Mouse (Mus musculus) heart, embryonic 11.5 days (tissue): ENCODE measurements around the gene Crabp2. TPM values are rescaled to one million over a fixed set of nuclear protein-coding genes. Genes with fewer than 3 reads are reported as not detected.
A peak's percentile ranks its signal among the peaks of the same experiment; 100 is the strongest.

Source experiments
- ATAC-seq: fragments of 200-750 bp; cut with Nextera tagmentation; replicated peaks from 2 replicates; pipeline ENCODE4 v1.8.0; 2017; ENCODE audit warnings: moderate library complexity; ENCODE audit not compliant: insufficient number of reproducible peaks, low FRiP score, low TSS enrichment
- H3K27ac ChIP-seq: fragments of 300-500 bp; sonication (generic); 2 replicates; pipeline ENCODE4 v1.5.1; 2014; ENCODE audit warnings: mild to moderate bottlenecking, low read depth, low read length
- H3K27me3 ChIP-seq: fragments of 300-500 bp; sonication (generic); 2 replicates; pipeline ENCODE4 v1.6.1; 2014; ENCODE audit warnings: mild to moderate bottlenecking, low read length, mixed read lengths; ENCODE audit not compliant: control insufficient read depth, insufficient read depth
- H3K36me3 ChIP-seq: fragments of 300-500 bp; sonication (generic); 2 replicates; pipeline ENCODE4 v1.6.1; 2014; ENCODE audit warnings: mild to moderate bottlenecking, low read length, moderate library complexity, mixed read lengths; ENCODE audit not compliant: control insufficient read depth, insufficient read depth
- H3K4me1 ChIP-seq: fragments of 300-500 bp; sonication (generic); 2 replicates; pipeline ENCODE4 v1.6.1; 2014; ENCODE audit warnings: low read length; ENCODE audit not compliant: control insufficient read depth, insufficient read depth
- H3K4me2 ChIP-seq: fragments of 300-500 bp; sonication (generic); 2 replicates; pipeline ENCODE4 v1.6.1; 2014; ENCODE audit warnings: mild to moderate bottlenecking, moderate library complexity
- H3K4me3 ChIP-seq: fragments of 300-500 bp; sonication (generic); 2 replicates; pipeline ENCODE4 v1.5.1; 2014; ENCODE audit warnings: low read depth, low read length
- H3K9ac ChIP-seq: fragments of 300-500 bp; sonication (generic); 2 replicates; pipeline ENCODE4 v1.6.1; 2014; ENCODE audit warnings: mild to moderate bottlenecking, low read depth, low read length, moderate library complexity
- H3K9me3 ChIP-seq: fragments of 300-500 bp; sonication (generic); replicated peaks from 2 replicates; pipeline ENCODE4 v1.6.1; 2016; ENCODE audit warnings: low read length; ENCODE audit not compliant: control insufficient read depth
- WGBS: fragments of 180-500 bp; shearing (Covaris S2); extraction: QIAGEN DNeasy Blood & Tissue Kit; methylation state at CpG from one replicate; pipeline ENCODE4 v1.1.7; 2014; ENCODE audit not compliant: insufficient replicate concordance; 5-methylcytosine and 5-hydroxymethylcytosine counted together
- polyA plus RNA-seq: library from polyadenylated mRNA; unstranded; fragments of >200 nt; fragmentation: Nextera tagmentation; extraction: Ambion mirVana; gene quantifications from 2 replicates; pipeline ENCODE4 v1.2.1, GENCODE M21; 2014

The Crabp2 gene
- polyA plus RNA-seq, 1 experiment from 2014 or later, result 25.1 TPM

DNA sequence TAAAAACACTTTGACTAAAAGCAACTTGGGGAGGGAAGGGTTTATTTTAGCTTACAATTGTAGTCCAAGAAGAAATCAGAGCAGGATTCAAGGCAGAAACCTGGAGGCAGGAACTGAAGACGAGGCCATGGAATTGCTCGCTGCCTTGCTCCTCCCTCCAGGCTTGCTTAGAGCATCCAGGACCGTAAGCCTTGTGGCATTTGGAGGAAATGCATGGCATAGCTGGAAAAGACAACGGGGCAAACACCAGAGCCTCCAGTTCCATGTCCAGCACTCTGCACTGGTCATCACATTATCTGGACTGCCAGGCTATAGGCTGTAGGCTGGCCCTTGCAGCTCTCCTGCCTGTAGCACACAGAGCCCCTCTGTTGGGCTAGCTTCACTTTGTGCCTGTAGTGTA is 14.0 kb upstream of the Crabp2 start:
- Histone ChIP-seq H3K27me3 (no peaks in the 10 kb centered on the region), H3K4me1 (peaks cover 7% of the 10 kb centered on the region), H3K27ac (no peak overlapping the region), H3K4me2 (no peak overlapping the region), H3K9ac (no peak overlapping the region), H3K4me3 (no peak overlapping the region), H3K9me3 (no peaks in the 10 kb centered on the region), H3K36me3 (peaks cover 22% of the 10 kb centered on the region)
- no peak for ATAC-seq
- WGBS, result 68% methylated on average over 4 of the region's 4 CpGs

DNA sequence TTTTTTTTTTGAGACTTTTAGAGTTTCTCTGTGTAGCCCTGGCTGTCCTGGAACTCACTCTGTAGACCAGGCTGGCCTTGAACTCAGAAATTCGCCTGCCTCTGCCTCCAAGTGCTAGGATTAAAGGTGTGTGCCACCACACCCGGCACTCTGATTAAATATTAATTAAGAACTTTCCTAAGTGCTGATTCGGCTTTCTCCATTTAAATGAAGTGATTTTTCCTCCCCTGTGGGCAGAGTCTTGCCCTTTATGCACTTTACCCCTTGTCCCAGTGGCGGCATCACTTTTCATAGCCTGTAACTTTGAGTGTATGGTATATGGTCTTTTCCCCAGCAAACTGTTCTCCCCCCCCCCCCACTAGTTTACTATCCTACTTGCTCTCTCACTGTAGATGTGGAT is 13.3 kb upstream of the Crabp2 start:
- H3K4me1 ChIP-seq, result peaks cover 7% of the 10 kb centered on the region
- no peaks in the 10 kb centered on the region for H3K27me3 ChIP-seq
- H3K27ac ChIP-seq, result no peak overlapping the region
- ATAC-seq, result no peak
- no peak overlapping the region for H3K9ac ChIP-seq
- no peak overlapping the region for H3K4me3 ChIP-seq
- H3K9me3 ChIP-seq, result no peaks in the 10 kb centered on the region
- no peak overlapping the region for H3K4me2 ChIP-seq
- peaks cover 26% of the 10 kb centered on the region for H3K36me3 ChIP-seq
- 81% methylated on average over 4 of the region's 4 CpGs for WGBS

DNA sequence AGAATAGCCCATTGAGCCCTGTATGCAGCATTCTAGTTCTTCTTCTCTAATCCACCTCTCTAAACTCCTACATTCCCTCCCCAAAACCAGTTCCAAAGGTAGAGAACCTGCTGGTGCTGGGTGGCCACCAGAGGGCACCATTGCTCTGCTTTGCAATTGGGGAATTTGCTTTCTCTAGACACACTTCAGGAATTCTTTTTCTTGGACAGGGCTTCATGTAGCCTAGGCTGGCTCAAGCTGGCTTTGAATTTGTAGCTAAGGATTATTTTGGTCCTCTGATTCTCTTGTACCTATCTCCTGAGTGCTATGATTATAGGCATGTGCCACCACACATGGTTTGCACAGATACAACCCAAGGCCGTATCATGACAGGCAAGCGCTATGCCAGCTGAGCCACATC is 12.7 kb upstream of the Crabp2 start:
- Histone ChIP-seq H3K4me2 (no peak overlapping the region), H3K4me3 (no peak overlapping the region), H3K9ac (no peak overlapping the region), H3K9me3 (no peaks in the 10 kb centered on the region), H3K36me3 (peaks cover 30% of the 10 kb centered on the region), H3K4me1 (peaks cover 7% of the 10 kb centered on the region), H3K27ac (no peak overlapping the region), H3K27me3 (no peaks in the 10 kb centered on the region)
- 95% methylated on average over 2 of the region's 2 CpGs for WGBS
- no peak for ATAC-seq

- 77% methylated on average over 5 of the region's 5 CpGs for WGBS
- ATAC-seq, result no peak
- H3K4me2 ChIP-seq, result no peak overlapping the region
These were observed 7.9 kb upstream of the Crabp2 start for GRCm38 (mm10) chr3:87940611-87941010.

DNA sequence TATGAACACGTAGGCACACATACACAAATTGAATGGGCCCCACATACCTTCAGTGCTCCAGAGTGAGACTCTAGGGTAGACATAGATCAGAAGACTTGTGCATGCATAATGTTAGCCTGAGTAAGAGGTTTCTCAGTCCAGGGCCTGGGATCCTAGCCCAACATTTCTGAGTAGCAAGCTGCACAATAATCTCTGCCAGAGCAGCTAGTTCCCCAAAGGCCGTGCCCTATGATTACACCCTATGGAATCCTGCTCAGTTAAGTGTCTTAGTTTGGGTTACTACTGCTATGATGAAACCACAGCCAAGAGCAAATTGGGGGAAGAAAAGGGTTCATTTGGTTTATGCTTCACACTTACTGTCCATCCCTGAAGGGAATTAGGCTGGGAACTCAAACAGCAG is 6.0 kb upstream of the Crabp2 start:
- Histone ChIP-seq H3K27me3 (peaks cover 14% of the 10 kb centered on the region; the same call in 1 of the 2 replicates), H3K27ac (no peak overlapping the region), H3K9ac (no peak overlapping the region), H3K36me3 (peaks cover 28% of the 10 kb centered on the region), H3K4me1 (peaks cover 16% of the 10 kb centered on the region), H3K9me3 (no peaks in the 10 kb centered on the region), H3K4me2 (no peak overlapping the region), H3K4me3 (no peak overlapping the region)
- 96% methylated on average over 2 of the region's 2 CpGs for WGBS
- ATAC-seq, result no peak

More at GRCm38 (mm10) chr3:87940611-87941010, 7.9 kb upstream of the Crabp2 start:
- Histone ChIP-seq H3K4me3 (no peak overlapping the region), H3K27ac (no peak overlapping the region), H3K36me3 (peaks cover 28% of the 10 kb centered on the region), H3K27me3 (peaks cover under 1% of the 10 kb centered on the region; the same call in 1 of the 2 replicates), H3K9me3 (no peaks in the 10 kb centered on the region), H3K4me1 (peaks cover 9% of the 10 kb centered on the region), H3K9ac (no peak overlapping the region)

DNA sequence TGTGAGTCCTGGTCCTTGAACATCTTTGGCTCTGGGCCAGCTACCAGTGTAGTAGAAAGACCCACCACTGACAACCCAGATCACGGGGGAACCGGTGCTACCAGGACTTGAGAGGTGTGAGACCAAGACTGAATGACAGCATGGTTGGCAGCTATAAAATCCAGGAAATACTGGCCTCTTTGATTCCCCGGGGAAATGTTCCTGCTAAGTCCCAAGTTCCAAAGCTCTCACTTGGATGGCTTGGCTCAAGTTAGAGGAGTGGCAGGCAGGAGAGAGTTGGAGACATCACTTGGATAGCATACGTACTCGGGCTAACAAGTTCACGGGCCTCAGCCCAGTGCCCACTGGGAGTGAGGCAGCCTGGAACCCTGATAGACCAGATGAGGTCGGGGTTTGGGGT is 4.9 kb upstream of the Crabp2 start:
- 77% methylated on average over 7 of the region's 7 CpGs for WGBS
- H3K4me2 ChIP-seq, result no peak overlapping the region
- H3K27me3 ChIP-seq, result peaks cover 25% of the 10 kb centered on the region
- no peak overlapping the region for H3K4me3 ChIP-seq
- no peaks in the 10 kb centered on the region for H3K9me3 ChIP-seq
- H3K36me3 ChIP-seq, result peaks cover 26% of the 10 kb centered on the region
- no peak for ATAC-seq
- H3K27ac ChIP-seq, result no peak overlapping the region
- H3K9ac ChIP-seq, result no peak overlapping the region
- H3K4me1 ChIP-seq, result peaks cover 25% of the 10 kb centered on the region

DNA sequence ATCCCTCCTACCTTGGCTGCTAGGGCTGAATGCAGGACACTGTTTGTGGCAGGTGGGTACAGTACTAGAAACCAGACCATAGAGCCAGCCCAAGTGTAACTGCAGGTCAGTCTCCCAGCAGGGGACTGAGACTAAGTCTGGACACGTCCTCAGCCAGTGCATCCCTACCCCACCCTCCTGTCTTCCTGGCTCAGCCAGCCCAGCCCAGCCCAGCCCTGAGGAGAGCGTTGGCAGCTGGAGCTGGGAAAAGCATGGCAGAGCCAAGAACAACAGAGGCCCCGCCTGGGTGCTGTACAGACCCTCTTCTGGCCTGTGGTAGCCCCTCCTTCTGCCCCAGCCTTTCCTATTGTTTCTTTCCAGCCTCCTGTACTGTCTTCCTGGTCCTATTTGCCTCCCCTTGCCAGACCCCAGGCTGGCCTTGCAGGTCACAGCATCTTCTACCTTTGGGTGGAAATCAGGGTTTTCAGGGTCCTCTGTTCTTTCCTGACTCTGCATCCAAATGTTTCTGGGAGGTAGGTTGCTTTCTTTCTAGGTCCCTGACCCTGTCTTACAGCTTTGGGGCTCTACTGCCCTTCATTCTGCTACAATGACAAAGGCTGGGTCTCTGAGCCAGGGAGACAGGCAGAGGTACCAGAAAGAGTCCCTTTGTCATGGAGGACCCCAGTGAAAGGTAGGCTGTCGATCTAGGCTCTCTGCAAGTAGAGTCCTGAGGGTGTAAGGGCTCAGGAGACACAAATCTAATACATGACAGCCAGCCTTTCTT is 3.4 kb upstream of the Crabp2 start:
- peaks cover 39% of the 10 kb centered on the region for H3K27me3 ChIP-seq
- no peak overlapping the region for H3K4me3 ChIP-seq
- no peak overlapping the region for H3K4me2 ChIP-seq
- H3K9ac ChIP-seq, result peak overlapping the region; percentile 40; the same call in 1 of the 2 replicates
- no peak overlapping the region; the same call in 1 of the 2 replicates for H3K27ac ChIP-seq
- no peaks in the 10 kb centered on the region for H3K9me3 ChIP-seq
- H3K4me1 ChIP-seq, result peaks cover 36% of the 10 kb centered on the region
- 33% methylated on average over 4 of the region's 4 CpGs for WGBS
- peak; percentile 54; the same call in 1 of the 2 replicates for ATAC-seq
- H3K36me3 ChIP-seq, result peaks cover 16% of the 10 kb centered on the region

DNA sequence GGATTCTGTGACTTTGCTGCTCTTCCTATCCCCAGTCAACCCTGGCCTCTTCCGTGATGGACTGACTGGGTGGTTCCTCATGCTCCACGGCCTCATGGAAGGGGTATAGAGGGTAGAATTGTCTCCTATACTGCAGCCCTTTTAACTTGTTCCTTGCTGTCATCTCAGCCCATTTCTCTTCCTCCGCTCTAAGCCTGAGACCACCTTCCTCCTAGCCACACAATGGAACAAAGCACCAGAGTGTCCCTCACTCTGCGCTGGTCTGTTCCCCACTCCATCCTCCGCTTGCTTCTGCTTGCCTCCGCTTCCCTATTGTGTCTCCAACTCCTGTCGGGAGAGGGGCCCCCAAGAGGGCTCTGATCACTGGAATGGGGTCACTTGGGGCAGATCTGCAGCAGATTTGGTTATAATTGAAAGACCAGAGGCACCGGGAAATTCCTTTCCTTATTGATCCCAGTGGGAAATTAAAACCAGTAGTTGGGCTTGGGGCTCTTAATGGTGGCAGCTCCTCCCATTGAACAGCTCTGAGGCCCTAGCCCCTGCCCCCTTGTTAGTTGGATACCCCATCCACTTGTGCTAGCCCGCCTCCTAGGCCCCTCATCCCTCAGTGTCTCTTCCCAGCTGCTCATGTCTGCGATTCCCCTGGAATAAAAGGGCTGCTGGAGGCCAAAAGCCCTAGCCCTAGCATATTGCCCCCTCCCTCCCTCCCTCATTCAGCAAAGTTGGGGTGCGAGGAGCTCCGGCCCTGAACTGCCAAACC is 2.5 kb upstream of the Crabp2 start:
- Histone ChIP-seq H3K4me3 (no peak overlapping the region), H3K9ac (no peak overlapping the region), H3K27ac (no peak overlapping the region), H3K9me3 (no peaks in the 10 kb centered on the region), H3K27me3 (peaks cover 48% of the 10 kb centered on the region), H3K4me1 (peaks cover 41% of the 10 kb centered on the region), H3K36me3 (peaks cover 10% of the 10 kb centered on the region), H3K4me2 (no peak overlapping the region)
- ATAC-seq, result no peak
- 31% methylated on average over 12 of the region's 12 CpGs for WGBS
